Mouse (Mus musculus): ENCODE data around the gene AI413582. TPM values are rescaled to one million over a fixed set of nuclear protein-coding genes. Genes with fewer than 3 reads are reported as not detected.

AI413582 gene
- polyA plus RNA-seq, 1 experiment from 2014 or later: 42.9 TPM

DNA sequence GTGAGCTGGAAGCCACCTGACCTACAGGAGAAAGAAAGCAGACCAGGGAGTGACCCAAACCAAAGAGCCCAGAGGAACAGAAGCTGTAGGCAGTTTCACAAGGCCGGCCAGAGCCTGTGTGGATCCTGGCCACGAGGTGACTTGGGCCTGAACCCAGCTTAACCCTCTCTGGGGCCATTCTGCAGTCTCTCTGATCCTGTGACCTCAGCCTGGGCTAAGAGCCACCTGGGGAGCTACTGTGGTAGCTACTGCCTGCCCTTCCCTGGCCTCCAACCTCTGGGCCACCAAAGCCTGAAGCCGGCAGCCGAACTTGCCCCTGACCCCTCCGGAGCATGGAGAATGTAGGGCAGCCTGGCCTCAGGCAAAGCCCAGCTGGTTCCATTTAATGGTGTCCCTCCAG, 36.8 kb downstream of the AI413582 start:
- Histone ChIP-seq H3K4me3 (ENCODE audit: inconsistent target) (no peak overlapping the region), H3K36me3 (ENCODE audit: inconsistent target) (no peaks in the 10 kb centered on the region), H3K27ac (no peak overlapping the region), H3K79me2 (ENCODE audit: inconsistent target) (no peaks in the 10 kb centered on the region)
- WGBS (ENCODE audit: missing documents): 89% methylated on average over 5 of the region's 5 CpGs

DNA sequence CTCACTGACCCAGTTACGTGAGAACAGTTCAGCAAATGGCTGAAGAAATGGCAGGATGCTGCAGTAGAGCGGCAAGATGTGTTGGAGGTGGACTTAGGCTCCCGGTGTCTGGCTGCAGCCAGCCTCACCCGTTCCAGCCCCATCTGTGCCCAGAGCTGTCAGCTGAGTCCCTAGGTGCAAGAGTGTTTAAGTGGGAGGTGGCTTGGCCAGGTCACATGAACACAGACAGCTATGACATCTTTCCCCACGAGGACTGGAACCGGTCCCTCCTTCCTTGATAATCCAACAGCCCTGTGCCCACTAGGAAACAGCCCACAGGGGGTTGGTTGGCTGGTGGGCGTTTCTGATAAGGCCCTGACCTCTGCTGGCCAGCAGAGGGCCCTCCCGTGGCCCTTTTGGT, 37.5 kb downstream of the AI413582 start:
- Histone ChIP-seq H3K27ac (no peak overlapping the region), H3K79me2 (ENCODE audit: inconsistent target) (no peaks in the 10 kb centered on the region), H3K36me3 (ENCODE audit: inconsistent target) (no peaks in the 10 kb centered on the region), H3K4me3 (ENCODE audit: inconsistent target) (no peak overlapping the region)
- 77% methylated on average over 8 of the region's 8 CpGs for WGBS (ENCODE audit: missing documents)

DNA sequence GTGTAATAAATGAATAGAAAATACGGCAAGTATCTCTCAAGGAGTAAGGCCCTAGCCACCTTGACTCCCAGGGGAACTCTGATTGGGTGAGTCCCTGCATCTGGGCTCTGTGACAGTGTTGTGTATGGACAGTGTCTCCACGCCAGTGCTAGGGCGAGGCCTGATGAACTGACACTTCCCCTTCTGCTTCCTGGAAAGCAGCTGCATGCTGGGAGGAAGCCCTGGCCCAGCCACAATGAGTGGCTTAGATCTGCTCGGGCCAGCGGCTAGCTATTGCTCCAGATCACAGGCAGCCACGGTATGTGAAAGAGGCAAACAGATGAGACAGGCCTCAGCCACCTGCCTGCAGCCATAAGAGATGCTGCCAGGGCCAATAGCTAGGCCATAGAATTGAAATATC, 38.4 kb downstream of the AI413582 start:
- no peaks in the 10 kb centered on the region for H3K79me2 ChIP-seq (ENCODE audit: inconsistent target)
- H3K27ac ChIP-seq: no peak overlapping the region
- H3K4me3 ChIP-seq (ENCODE audit: inconsistent target): no peak overlapping the region
- no peaks in the 10 kb centered on the region for H3K36me3 ChIP-seq (ENCODE audit: inconsistent target)
- 24% methylated on average over 6 of the region's 6 CpGs for WGBS (ENCODE audit: missing documents)

DNA sequence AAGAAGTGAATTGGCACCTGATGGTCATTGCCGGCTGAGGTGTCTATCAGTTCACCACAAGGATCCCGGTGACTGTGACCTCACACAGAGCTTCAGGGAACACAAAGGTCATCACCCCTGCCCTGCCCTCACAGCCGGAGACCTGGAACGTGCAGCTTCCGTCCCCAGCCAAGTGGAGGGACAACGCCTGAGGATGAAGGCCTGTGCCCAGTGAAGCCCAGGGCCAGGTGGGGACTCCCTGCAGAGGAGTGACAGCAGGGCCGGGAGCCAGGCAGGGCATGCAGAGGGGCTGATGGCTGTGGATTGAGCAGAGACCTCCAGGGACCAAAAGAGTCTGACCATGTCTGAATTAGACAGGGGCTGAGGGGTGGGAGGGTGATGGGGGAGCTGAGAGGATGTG, 42.4 kb downstream of the AI413582 start:
- WGBS (ENCODE audit: missing documents): 93% methylated on average over 7 of the region's 7 CpGs
- Histone ChIP-seq H3K27ac (no peak overlapping the region), H3K4me3 (ENCODE audit: inconsistent target) (no peak overlapping the region), H3K36me3 (ENCODE audit: inconsistent target) (no peaks in the 10 kb centered on the region), H3K79me2 (ENCODE audit: inconsistent target) (no peaks in the 10 kb centered on the region)

DNA sequence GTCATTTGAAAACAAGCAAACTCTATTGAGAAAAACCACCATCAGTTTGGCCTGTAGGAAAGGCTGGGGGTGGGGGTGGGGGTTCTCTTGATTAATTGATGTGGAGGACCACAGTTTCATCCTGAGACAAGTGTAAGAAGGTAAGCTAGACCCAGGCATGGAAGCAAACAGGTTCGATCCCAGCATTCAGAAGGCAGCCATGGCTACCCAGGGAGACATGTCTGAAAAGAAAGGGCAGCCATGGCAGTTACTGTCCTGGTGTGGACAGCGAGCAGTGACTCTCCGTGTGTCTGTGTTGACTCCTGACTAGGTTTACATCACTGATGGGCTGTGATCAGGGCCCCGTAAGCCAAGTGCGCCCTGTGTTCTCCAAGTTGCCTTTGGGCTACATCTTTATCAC, 44.3 kb downstream of the AI413582 start, which contains the start of gene Grm4:
Gene Grm4, minus strand, starts transcription at position 101 of the 400 bp plus-strand sequence.
- H3K36me3 ChIP-seq (ENCODE audit: inconsistent target): no peaks in the 10 kb centered on the region
- H3K27ac ChIP-seq: no peak within 1 kb of the TSS
- 88% methylated on average over 5 of the region's 5 CpGs for WGBS (ENCODE audit: missing documents)
- no peaks in the 10 kb centered on the region for H3K79me2 ChIP-seq (ENCODE audit: inconsistent target)
- no peak within 1 kb of the TSS for H3K4me3 ChIP-seq (ENCODE audit: inconsistent target)

DNA sequence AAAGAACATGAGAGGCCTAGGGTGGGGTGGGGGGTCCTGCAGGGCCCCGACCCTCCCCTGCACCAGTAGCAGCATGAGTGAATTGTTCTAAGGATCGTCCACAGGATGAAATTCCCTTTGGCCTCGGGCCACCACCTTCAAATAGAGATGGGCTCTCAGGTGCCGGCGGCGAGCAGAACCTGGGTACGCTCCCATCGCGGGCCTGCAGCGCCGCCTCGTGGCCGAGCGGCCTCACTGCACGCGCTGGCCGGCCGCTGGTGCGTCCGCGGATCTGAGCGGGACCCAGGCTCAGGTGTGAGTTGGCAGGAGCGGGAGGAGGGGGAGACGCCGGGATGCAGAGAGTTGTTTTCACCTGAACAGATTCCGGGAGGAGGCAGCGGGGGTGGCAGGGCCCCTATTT, 45.0 kb downstream of the AI413582 start:
- Histone ChIP-seq H3K79me2 (ENCODE audit: inconsistent target) (no peaks in the 10 kb centered on the region), H3K27ac (no peak overlapping the region), H3K36me3 (ENCODE audit: inconsistent target) (no peaks in the 10 kb centered on the region), H3K4me3 (ENCODE audit: inconsistent target) (no peak overlapping the region)
- 1% methylated on average over 27 of the region's 27 CpGs for WGBS (ENCODE audit: missing documents)

DNA sequence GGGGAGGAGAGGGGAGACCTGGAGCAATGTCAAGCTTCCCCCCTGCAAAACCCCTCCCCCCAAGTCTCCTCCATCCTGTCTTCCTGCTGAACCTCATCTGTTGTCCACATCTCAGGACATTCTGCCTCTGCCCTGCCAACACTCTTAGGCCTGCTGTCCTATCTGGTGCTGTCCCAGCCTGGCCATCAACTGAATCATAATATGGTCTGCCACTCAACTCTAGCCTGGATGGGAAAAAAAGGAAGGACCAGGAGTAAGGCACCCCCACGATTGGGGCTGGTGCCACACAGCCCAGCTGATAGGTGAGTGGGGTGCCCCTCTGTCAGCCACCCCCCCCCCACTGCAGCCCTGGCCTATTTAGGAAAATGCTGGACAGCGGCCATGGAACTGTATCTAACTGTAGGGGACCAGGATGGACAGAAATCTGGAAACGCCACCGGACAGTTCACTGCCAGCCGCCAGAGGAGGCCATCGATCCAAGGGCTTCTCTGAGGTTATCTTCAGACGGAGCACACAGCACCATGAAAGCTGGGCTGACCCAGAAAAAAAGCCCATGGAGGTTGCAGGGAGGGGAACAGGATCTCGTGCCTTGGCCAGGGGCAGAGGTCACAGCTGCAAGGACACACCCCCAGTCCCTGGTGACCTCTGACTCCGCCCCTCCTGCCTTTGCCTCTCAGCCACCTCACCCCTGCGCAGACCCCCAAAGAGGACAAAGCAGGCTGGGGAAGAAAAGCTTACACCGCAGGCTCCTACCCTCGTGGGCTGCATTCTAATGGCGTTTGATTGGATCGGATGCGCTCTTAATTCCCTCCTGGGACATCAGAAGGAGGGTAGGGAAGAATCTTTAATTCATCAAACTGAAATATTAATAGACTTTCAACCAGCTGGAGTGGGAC, 46.6 kb downstream of the AI413582 start:
- WGBS (ENCODE audit: missing documents): 85% methylated on average over 15 of the region's 15 CpGs
- H3K4me3 ChIP-seq (ENCODE audit: inconsistent target): no peak overlapping the region

DNA sequence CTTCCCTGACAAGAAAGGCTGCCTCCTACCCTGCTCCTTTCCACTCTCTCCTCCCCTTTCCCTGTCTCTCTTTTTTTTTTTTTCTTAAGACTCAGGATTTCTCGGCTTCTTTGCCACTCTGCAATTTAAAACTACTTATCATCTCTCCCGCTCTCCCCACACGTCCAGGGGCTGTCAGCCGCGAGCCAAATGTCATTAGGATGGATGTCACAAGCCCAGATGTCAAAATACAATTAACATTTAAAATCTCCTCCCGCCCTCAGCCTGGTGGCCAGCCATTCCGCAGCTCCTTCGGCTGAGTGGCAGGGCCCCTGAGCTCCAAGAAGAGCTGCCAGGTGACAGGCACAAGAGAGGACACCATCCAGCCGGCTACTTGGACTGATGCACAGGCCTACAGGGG, 47.3 kb downstream of the AI413582 start:
- H3K36me3 ChIP-seq (ENCODE audit: inconsistent target): no peaks in the 10 kb centered on the region
- no peak overlapping the region for H3K27ac ChIP-seq
- 84% methylated on average over 9 of the region's 9 CpGs for WGBS (ENCODE audit: missing documents)
- H3K79me2 ChIP-seq (ENCODE audit: inconsistent target): no peaks in the 10 kb centered on the region
- no peak overlapping the region for H3K4me3 ChIP-seq (ENCODE audit: inconsistent target)

More for the DNA sequence above, 46.6 kb downstream of the AI413582 start:
- no peaks in the 10 kb centered on the region for H3K36me3 ChIP-seq (ENCODE audit: inconsistent target)
- no peak overlapping the region for H3K27ac ChIP-seq
- H3K79me2 ChIP-seq (ENCODE audit: inconsistent target): no peaks in the 10 kb centered on the region

DNA sequence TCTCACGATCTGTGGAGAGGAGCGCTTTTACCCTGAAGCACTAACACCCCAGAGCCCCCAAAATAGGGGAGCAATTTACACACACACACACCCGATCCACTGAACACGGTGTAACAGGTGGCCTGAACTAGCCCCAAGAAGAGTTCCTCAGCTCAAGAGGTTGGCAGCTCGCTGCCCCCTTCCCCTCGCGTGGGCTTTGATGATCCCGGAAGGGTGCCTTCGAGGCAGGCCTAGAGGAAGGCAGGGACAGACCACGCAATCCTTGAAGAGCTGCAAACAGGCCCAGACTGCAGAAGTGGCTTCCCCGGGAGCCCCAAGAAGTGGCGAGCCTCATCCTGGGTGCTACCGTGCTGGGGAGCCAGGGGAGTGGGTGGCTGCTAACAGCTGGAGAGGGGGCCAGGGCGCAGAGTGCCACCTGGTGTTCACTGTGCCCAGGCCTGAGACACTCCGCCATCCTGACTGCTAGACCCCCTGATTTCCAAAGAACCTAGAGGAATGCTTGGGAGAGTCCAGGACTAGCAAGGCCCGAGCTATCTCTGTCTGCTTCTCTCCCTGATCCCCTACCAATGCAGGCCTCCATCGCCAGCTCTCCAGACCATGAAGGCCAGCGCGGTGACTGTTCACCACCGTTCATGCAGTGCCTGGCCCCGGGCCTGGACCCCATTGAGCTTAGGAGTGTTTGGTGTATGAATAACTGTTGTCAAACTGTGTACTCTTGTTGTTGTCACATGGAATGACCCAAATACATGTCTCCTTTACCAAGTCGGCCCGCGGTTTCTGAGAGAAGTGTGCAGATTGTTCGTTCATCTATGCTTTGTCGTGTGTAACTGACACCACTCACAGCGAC, 51.4 kb downstream of the AI413582 start:
- 53% methylated on average over 27 of the region's 27 CpGs for WGBS (ENCODE audit: missing documents)
- H3K27ac ChIP-seq: no peak overlapping the region
- H3K79me2 ChIP-seq (ENCODE audit: inconsistent target): no peaks in the 10 kb centered on the region
- H3K4me3 ChIP-seq (ENCODE audit: inconsistent target): no peak overlapping the region
- H3K36me3 ChIP-seq (ENCODE audit: inconsistent target): no peaks in the 10 kb centered on the region

Other genes with a start within 250 kb of the AI413582 start
- not detected in 3 replicates for gene Grm4, start 44.4 kb downstream of the AI413582 start, polyA plus RNA-seq (2018)
- 300 to 634 TPM (median 423 TPM) in 3 replicates for gene Hmga1, start 9.3 kb downstream of the AI413582 start, polyA plus RNA-seq (2018)
- 61.7 to 90.2 TPM (median 74.2 TPM) in 3 replicates for gene Nudt3, start 57.7 kb upstream of the AI413582 start, polyA plus RNA-seq (2018)
- gene RPS10-NUDT3, start 69.5 kb upstream of the AI413582 start, polyA plus RNA-seq (2018): not detected in 3 replicates
- gene Rps10, start 70.9 kb upstream of the AI413582 start, polyA plus RNA-seq (2018): 766 to 1,638 TPM (median 1,627 TPM) in 3 replicates
- gene Pacsin1, start 89.8 kb upstream of the AI413582 start, polyA plus RNA-seq (2018): 0.14 to 0.20 TPM in 2 of 3 replicates, not detected in the other
- gene Spdef, start 163.2 kb upstream of the AI413582 start, polyA plus RNA-seq (2018): not detected in 3 replicates